Mouse (Mus musculus) neural tube, embryonic 12.5 days (tissue): Measurements from ENCODE around the gene Adamts9. TPM values are rescaled to one million over a fixed set of nuclear protein-coding genes. Genes with fewer than 3 reads are reported as not detected.

ENCODE experiments used
- ATAC-seq: fragments of 200-750 bp; cut with Nextera tagmentation; 2 replicates; pipeline ENCODE4 v1.8.0; 2017; ENCODE audit warnings: low read depth, mild to moderate bottlenecking, moderate TSS enrichment, moderate library complexity; ENCODE audit not compliant: low FRiP score
- H3K27ac ChIP-seq: fragments of 300-500 bp; sonication (generic); 2 replicates; pipeline ENCODE4 v1.5.1; 2016
- H3K27me3 ChIP-seq: fragments of 300-500 bp; sonication (generic); replicated peaks from 2 replicates; pipeline ENCODE4 v1.6.1; 2016; ENCODE audit warnings: mild to moderate bottlenecking
- H3K36me3 ChIP-seq: fragments of 300-500 bp; sonication (generic); 2 replicates; pipeline ENCODE4 v1.6.1; 2016; ENCODE audit warnings: mild to moderate bottlenecking
- H3K4me1 ChIP-seq: fragments of 300-500 bp; sonication (generic); 2 replicates; pipeline ENCODE4 v1.6.1; 2016
- H3K4me2 ChIP-seq: fragments of 300-500 bp; sonication (generic); replicated peaks from 2 replicates; pipeline ENCODE4 v1.6.1; 2016; ENCODE audit warnings: mild to moderate bottlenecking
- H3K4me3 ChIP-seq: fragments of 300-500 bp; sonication (generic); 2 replicates; pipeline ENCODE4 v1.5.1; 2016
- H3K9ac ChIP-seq: fragments of 300-500 bp; sonication (generic); 2 replicates; pipeline ENCODE4 v1.6.1; 2016; ENCODE audit warnings: mild to moderate bottlenecking
- H3K9me3 ChIP-seq: fragments of 300-500 bp; sonication (generic); 2 replicates; pipeline ENCODE4 v1.6.1; 2016; ENCODE audit warnings: mild to moderate bottlenecking
- WGBS: fragments of 180-500 bp; shearing (Covaris S2); methylation state at CpG from one replicate; pipeline ENCODE4 v1.1.7; 2016; 5-methylcytosine and 5-hydroxymethylcytosine counted together
- polyA plus RNA-seq: library from polyadenylated mRNA; unstranded; fragments of >200 nt; fragmentation: Nextera tagmentation; extraction: Ambion mirVana; gene quantifications from 2 replicates; pipeline ENCODE4 v1.2.1, GENCODE M21; 2016

Gene Adamts9
- polyA plus RNA-seq, 1 experiment from 2014 or later: 1.7 TPM

DNA sequence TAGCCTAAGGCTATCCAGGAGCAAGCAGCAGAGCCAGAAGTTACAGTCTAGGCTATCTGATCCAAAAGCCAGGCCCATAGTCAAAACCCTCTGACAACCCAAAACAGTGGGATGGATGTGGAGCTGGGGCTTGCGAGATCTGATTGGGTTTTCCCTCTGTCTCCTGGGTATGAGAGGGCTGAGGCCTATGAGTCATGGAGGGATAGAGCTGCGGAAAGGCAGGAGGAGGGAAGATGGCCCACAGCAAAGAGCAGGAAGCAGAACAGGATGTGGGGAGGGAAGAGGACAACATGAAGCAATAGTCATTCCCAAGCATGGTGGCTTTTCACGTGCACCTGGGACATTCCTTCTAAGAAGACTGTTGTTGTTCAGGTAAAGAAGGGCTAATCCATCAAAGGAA is 32.7 kb downstream of the Adamts9 start:
- WGBS: 89% methylated on average over 3 of the region's 3 CpGs
- H3K36me3 ChIP-seq: no peaks in the 10 kb centered on the region
- H3K9me3 ChIP-seq: no peaks in the 10 kb centered on the region
- no peaks in the 10 kb centered on the region for H3K4me1 ChIP-seq
- no peak overlapping the region for H3K4me3 ChIP-seq
- no peaks in the 10 kb centered on the region for H3K27me3 ChIP-seq
- no peak overlapping the region for H3K4me2 ChIP-seq
- H3K27ac ChIP-seq: no peak overlapping the region
- no peak for ATAC-seq
- H3K9ac ChIP-seq: no peak overlapping the region

DNA sequence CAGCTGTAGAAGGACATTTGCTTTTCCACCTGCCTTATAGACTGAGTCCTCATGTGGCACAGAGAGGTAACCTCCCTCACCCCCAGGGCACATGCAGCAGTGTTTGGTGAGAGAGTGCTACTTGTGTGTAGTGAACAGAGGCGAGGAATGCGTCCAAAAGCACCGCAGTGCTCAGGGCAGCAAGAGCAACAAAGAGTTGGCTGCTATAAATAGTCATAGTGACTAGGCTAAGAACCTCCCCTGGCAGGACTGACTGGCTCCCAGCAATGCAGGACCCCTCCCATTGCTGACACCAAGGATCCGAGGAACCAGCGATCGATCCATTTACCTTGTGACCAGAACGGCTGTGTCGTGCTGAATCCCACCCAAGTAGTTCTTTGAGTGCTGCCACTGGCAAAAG is 33.9 kb downstream of the Adamts9 start:
- H3K4me3 ChIP-seq: no peak overlapping the region
- 46% methylated on average over 8 of the region's 8 CpGs for WGBS
- H3K4me1 ChIP-seq: no peaks in the 10 kb centered on the region
- no peak overlapping the region for H3K27ac ChIP-seq
- no peak for ATAC-seq
- no peaks in the 10 kb centered on the region for H3K9me3 ChIP-seq
- no peaks in the 10 kb centered on the region for H3K27me3 ChIP-seq
- H3K4me2 ChIP-seq: no peak overlapping the region
- H3K36me3 ChIP-seq: no peaks in the 10 kb centered on the region
- no peak overlapping the region for H3K9ac ChIP-seq

- ATAC-seq: no peak
- 53% methylated on average over 5 of the region's 5 CpGs for WGBS
- no peak overlapping the region for H3K4me2 ChIP-seq
- H3K36me3 ChIP-seq: no peaks in the 10 kb centered on the region
- H3K27me3 ChIP-seq: no peaks in the 10 kb centered on the region
- H3K9ac ChIP-seq: no peak overlapping the region
- no peak overlapping the region for H3K27ac ChIP-seq
- H3K9me3 ChIP-seq: no peaks in the 10 kb centered on the region
- H3K4me1 ChIP-seq: no peaks in the 10 kb centered on the region
- no peak overlapping the region for H3K4me3 ChIP-seq
These were observed 37.4 kb downstream of the Adamts9 start for GRCm38 (mm10) chr6:92905922-92906321.

GRCm38 (mm10) chr6:92904491-92904890 is 38.8 kb downstream of the Adamts9 start:
- ATAC-seq: no peak
- Histone ChIP-seq H3K9me3 (no peaks in the 10 kb centered on the region), H3K4me2 (no peak overlapping the region), H3K27me3 (no peaks in the 10 kb centered on the region), H3K4me3 (no peak overlapping the region), H3K4me1 (no peaks in the 10 kb centered on the region), H3K27ac (no peak overlapping the region), H3K9ac (no peak overlapping the region), H3K36me3 (no peaks in the 10 kb centered on the region)
- 74% methylated on average over 2 of the region's 2 CpGs for WGBS

- Histone ChIP-seq H3K4me1 (no peaks in the 10 kb centered on the region), H3K4me2 (no peak overlapping the region), H3K9me3 (no peaks in the 10 kb centered on the region), H3K36me3 (no peaks in the 10 kb centered on the region), H3K27ac (no peak overlapping the region), H3K4me3 (no peak overlapping the region), H3K9ac (no peak overlapping the region), H3K27me3 (no peaks in the 10 kb centered on the region)
- 84% methylated on average over 1 of the region's 1 CpGs for WGBS
- no peak for ATAC-seq
These were observed 39.3 kb downstream of the Adamts9 start for GRCm38 (mm10) chr6:92904037-92904436.

- no peak overlapping the region for H3K27ac ChIP-seq
- no peaks in the 10 kb centered on the region for H3K27me3 ChIP-seq
- no peaks in the 10 kb centered on the region for H3K4me1 ChIP-seq
- H3K36me3 ChIP-seq: no peaks in the 10 kb centered on the region; the same call in 1 of the 2 replicates
- no peak overlapping the region for H3K4me3 ChIP-seq
- no peak overlapping the region for H3K9ac ChIP-seq
- no peak for ATAC-seq
- H3K9me3 ChIP-seq: no peaks in the 10 kb centered on the region
- H3K4me2 ChIP-seq: no peak overlapping the region
- 62% methylated on average over 1 of the region's 1 CpGs for WGBS
These were observed 51.8 kb downstream of the Adamts9 start for GRCm38 (mm10) chr6:92891535-92891934.

GRCm38 (mm10) chr6:92883131-92883900 is 60.0 kb downstream of the Adamts9 start:
- Histone ChIP-seq H3K4me2 (no peak overlapping the region), H3K4me3 (no peak overlapping the region), H3K36me3 (no peaks in the 10 kb centered on the region), H3K4me1 (no peaks in the 10 kb centered on the region), H3K9me3 (no peaks in the 10 kb centered on the region), H3K27ac (no peak overlapping the region), H3K27me3 (no peaks in the 10 kb centered on the region), H3K9ac (no peak overlapping the region)
- no peak for ATAC-seq
- 65% methylated on average over 9 of the region's 9 CpGs for WGBS

DNA sequence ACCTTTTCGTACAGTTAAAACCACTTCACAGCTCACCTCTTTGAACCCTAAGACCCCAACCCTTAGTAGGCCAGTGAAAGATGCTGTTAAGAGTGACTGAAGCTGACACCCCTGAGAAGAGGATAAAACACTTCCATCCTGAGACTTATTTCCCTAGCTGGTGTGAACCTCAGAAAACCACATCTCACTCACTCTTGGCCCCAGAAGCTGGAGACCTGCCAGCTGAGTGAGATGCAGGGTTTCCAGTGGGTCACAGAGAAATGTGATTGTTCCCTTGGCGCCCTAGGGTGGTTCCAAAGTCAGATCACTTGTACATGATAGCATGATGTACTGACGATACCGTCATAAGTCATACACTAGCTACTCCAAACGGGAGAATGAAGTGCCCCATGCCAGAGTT is 60.8 kb downstream of the Adamts9 start:
- H3K4me3 ChIP-seq: no peak overlapping the region
- H3K27ac ChIP-seq: no peak overlapping the region
- 87% methylated on average over 5 of the region's 5 CpGs for WGBS
- no peaks in the 10 kb centered on the region for H3K36me3 ChIP-seq
- no peaks in the 10 kb centered on the region for H3K9me3 ChIP-seq
- no peak for ATAC-seq
- H3K27me3 ChIP-seq: no peaks in the 10 kb centered on the region
- H3K4me1 ChIP-seq: no peaks in the 10 kb centered on the region
- H3K9ac ChIP-seq: no peak overlapping the region
- no peak overlapping the region for H3K4me2 ChIP-seq

DNA sequence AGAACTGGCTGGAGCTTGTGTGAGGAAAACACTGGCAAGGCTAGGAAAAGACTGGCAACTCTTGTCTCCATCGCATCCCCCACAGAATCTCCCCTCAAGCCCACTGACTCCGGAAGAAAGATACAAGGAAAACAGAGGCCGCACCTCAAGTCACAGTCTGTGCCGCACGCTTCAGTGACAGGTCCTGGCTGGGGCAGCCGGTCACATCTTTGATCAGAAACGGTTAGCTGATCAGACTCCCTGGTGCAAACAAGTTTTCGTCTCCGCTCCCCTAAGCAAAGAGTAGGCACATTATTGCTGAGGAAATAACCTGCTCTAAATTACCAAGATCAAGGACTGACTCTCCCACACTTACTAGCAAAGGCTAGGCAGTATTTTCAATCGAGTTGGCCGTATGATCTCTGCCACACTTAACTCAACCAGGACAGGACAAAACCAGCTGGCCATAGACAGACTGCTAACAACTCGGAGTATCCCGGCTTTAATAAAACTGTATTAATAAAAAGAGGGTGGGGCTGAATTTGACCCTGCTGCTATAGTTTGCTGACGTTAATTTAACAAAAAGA is 63.5 kb downstream of the Adamts9 start:
- 80% methylated on average over 14 of the region's 14 CpGs for WGBS
- no peaks in the 10 kb centered on the region for H3K9me3 ChIP-seq
- no peak overlapping the region for H3K4me3 ChIP-seq
- no peak overlapping the region for H3K9ac ChIP-seq
- H3K27me3 ChIP-seq: no peaks in the 10 kb centered on the region
- ATAC-seq: no peak
- no peaks in the 10 kb centered on the region for H3K36me3 ChIP-seq
- H3K4me2 ChIP-seq: no peak overlapping the region
- no peak overlapping the region for H3K27ac ChIP-seq
- H3K4me1 ChIP-seq: no peaks in the 10 kb centered on the region

- 91% methylated on average over 5 of the region's 5 CpGs for WGBS
- H3K27me3 ChIP-seq: no peaks in the 10 kb centered on the region
- H3K4me3 ChIP-seq: no peak overlapping the region
- H3K4me1 ChIP-seq: no peaks in the 10 kb centered on the region
- H3K4me2 ChIP-seq: no peak overlapping the region
- H3K27ac ChIP-seq: no peak overlapping the region
- H3K9ac ChIP-seq: no peak overlapping the region
- no peak for ATAC-seq
- no peaks in the 10 kb centered on the region for H3K36me3 ChIP-seq
- no peaks in the 10 kb centered on the region for H3K9me3 ChIP-seq
These were observed 64.5 kb downstream of the Adamts9 start for GRCm38 (mm10) chr6:92878771-92879170.

DNA sequence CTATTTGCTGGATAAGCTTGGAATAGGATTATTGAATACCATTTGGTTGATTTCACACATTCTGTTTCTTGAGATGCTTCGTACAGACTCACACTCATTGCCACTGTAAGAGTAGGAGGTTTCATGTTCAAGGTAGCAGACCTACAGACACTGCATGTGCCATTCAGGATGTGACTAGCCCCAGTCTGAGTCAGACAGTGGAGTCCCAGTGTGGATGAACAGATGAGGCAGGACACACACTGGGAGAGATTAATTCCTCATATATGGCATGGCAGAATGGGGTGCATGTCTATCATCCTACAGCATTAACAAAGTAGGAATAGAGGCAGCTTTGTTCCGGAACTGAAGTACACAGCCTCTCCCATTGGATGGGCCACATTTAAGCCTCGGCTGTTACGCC is 66.1 kb downstream of the Adamts9 start:
- 93% methylated on average over 4 of the region's 4 CpGs for WGBS
- Histone ChIP-seq H3K4me1 (no peaks in the 10 kb centered on the region), H3K4me3 (no peak overlapping the region), H3K27me3 (no peaks in the 10 kb centered on the region), H3K36me3 (no peaks in the 10 kb centered on the region), H3K9ac (no peak overlapping the region), H3K27ac (no peak overlapping the region), H3K4me2 (no peak overlapping the region), H3K9me3 (no peaks in the 10 kb centered on the region)
- no peak for ATAC-seq

GRCm38 (mm10) chr6:92876121-92876520 is 67.2 kb downstream of the Adamts9 start:
- Histone ChIP-seq H3K9me3 (no peaks in the 10 kb centered on the region), H3K9ac (no peak overlapping the region), H3K27ac (no peak overlapping the region), H3K27me3 (no peaks in the 10 kb centered on the region), H3K4me1 (no peaks in the 10 kb centered on the region), H3K4me2 (no peak overlapping the region), H3K4me3 (no peak overlapping the region), H3K36me3 (no peaks in the 10 kb centered on the region)
- WGBS: 85% methylated on average over 5 of the region's 5 CpGs
- ATAC-seq: no peak

DNA sequence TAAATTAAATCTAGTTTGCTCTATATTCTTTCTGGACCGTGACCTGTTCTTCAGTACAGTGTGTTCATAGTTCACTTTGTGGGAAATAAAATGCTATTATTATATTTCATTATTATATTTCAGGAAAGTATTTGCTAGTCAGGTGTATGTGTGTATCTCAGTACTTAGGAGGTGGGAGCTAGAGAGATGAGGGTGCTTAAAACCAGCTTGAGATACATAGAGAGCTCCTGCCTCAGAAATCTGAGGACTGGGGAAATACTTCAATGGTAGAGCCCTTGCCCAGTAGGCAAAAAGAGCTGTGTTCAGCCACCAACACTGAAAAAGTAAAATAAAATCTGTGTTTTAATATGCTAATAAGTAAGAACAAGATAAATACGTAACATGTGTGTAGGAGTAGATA is 68.0 kb downstream of the Adamts9 start:
- 95% methylated on average over 2 of the region's 2 CpGs for WGBS
- no peaks in the 10 kb centered on the region for H3K4me1 ChIP-seq
- ATAC-seq: no peak

More for the DNA sequence above, 68.0 kb downstream of the Adamts9 start:
- H3K27ac ChIP-seq: no peak overlapping the region
- no peak overlapping the region for H3K4me2 ChIP-seq
- H3K9ac ChIP-seq: no peak overlapping the region
- no peaks in the 10 kb centered on the region for H3K9me3 ChIP-seq
- H3K36me3 ChIP-seq: no peaks in the 10 kb centered on the region
- no peak overlapping the region for H3K4me3 ChIP-seq
- H3K27me3 ChIP-seq: no peaks in the 10 kb centered on the region
